Mouse (Mus musculus): ENCODE measurements at regions not wholly inside any gene's neighbourhood (a gene's known extent, or its start where the extent isn't known, plus 50 kb on each side); places are given as distances from the start of the nearest gene placed in this dataset.

- DNase-seq (ENCODE audit: low spot score), result no peak
Observed at GRCm38 (mm10) chr12:96617226-96617625, 925.2 kb downstream of the Flrt2 start.

Measured in retina, embryonic 14.5 days (tissue).